Mouse (Mus musculus) ES-E14 (cell line): ENCODE data around the gene Gm10181.

Source experiments
- CHD2 ChIP-seq: IDR thresholded peaks from 2 replicates; pipeline ENCODE4 v1.6.1; 2014; ENCODE audit warnings: mild to moderate bottlenecking, low read depth, low read length, inconsistent platforms
- HCFC1 ChIP-seq: IDR thresholded peaks from 2 replicates; pipeline ENCODE4 v1.6.1; 2012; ENCODE audit warnings: low read length, inconsistent platforms, borderline replicate concordance; ENCODE audit not compliant: insufficient read depth
- MAFK ChIP-seq: IDR thresholded peaks from 2 replicates; pipeline ENCODE4 v1.6.1; 2014; ENCODE audit warnings: mild to moderate bottlenecking, low read depth, low read length, inconsistent platforms; ENCODE audit not compliant: insufficient read depth
- ZC3H11A ChIP-seq: IDR thresholded peaks from 2 replicates; pipeline ENCODE4 v1.6.1; 2012; ENCODE audit warnings: low read depth, mild to moderate bottlenecking, inconsistent platforms, low read length, borderline replicate concordance
- ZNF384 ChIP-seq: IDR thresholded peaks from 2 replicates; pipeline ENCODE4 v1.6.1; 2012; ENCODE audit warnings: low read depth, low read length, inconsistent platforms

DNA sequence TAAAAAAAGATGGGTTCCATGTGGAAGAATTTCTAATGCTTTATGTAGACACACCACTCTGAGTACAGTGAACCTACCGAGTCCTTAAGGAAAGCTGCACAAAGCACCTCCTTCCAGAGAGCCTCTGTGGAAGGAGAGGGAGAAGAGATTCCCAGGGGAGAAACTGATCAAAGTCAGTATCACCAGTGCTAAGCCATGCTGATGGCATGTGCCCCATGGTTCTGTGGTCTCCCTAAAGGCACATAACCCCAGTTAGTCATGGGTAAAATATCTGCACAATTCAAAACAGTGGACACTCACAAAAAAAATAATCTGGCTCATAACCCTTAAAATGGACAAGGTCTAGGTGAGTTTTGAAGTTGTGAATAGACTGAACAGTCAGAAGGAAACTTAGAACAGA lies 13.7 kb downstream of the Gm10181 start:
- TF ChIP-seq CHD2 (no peak), HCFC1 (no peak), ZNF384 (no peak), ZC3H11A (no peak), MAFK (no peak)
